Mouse (Mus musculus) E14TG2a.4 (cell line): ENCODE measurements around the gene Gapdhs.

Experiments
- CTCF ChIP-seq: conservative IDR thresholded peaks from 2 replicates; pipeline ENCODE4 v1.5.1; 2014; ENCODE audit warnings: low read length
- NANOG ChIP-seq: IDR thresholded peaks from 2 replicates; pipeline ENCODE4 v1.6.1; 2014; ENCODE audit warnings: borderline replicate concordance, low read length, mixed read lengths
- POU5F1 ChIP-seq: IDR thresholded peaks from 2 replicates; pipeline ENCODE4 v1.6.1; 2014; ENCODE audit warnings: low read length, borderline replicate concordance

GRCm38 (mm10) chr7:30782658-30783057 lies 39.2 kb upstream of the Gapdhs start:
- TF ChIP-seq CTCF: no peak
- no peak for TF ChIP-seq NANOG
- TF ChIP-seq POU5F1: no peak
